Mouse (Mus musculus) erythroblast, embryonic 14.5 days (primary cell): ENCODE data around the gene Dpp6. TPM values are rescaled to one million over a fixed set of nuclear protein-coding genes. Genes with fewer than 3 reads are reported as not detected.

Experiments
- H3K27me3 ChIP-seq: 2 replicates; pipeline ENCODE4 v1.6.1; 2012; ENCODE audit warnings: inconsistent platforms; ENCODE audit not compliant: control insufficient read depth
- H3K36me3 ChIP-seq: 2 replicates; pipeline ENCODE4 v1.6.1; 2012; ENCODE audit warnings: mild to moderate bottlenecking, inconsistent platforms; ENCODE audit not compliant: control insufficient read depth
- H3K4me1 ChIP-seq: 2 replicates; pipeline ENCODE4 v1.6.1; 2012; ENCODE audit warnings: inconsistent platforms; ENCODE audit not compliant: control insufficient read depth
- H3K4me3 ChIP-seq: replicated peaks from 2 replicates; pipeline ENCODE3; 2012; ENCODE audit warnings: moderate library complexity, mild to moderate bottlenecking, inconsistent platforms
- H3K9me3 ChIP-seq: 2 replicates; pipeline ENCODE4 v1.6.1; 2012; ENCODE audit warnings: low read length, inconsistent platforms, mixed read lengths; ENCODE audit not compliant: control insufficient read depth
- GATA1 ChIP-seq: IDR thresholded peaks from 2 replicates; pipeline ENCODE4 v1.6.1; 2012; ENCODE audit warnings: low read length, inconsistent platforms, mixed read lengths
- TAL1 ChIP-seq: IDR thresholded peaks from 3 replicates; pipeline ENCODE4 v1.6.1; 2012; ENCODE audit warnings: low read length, inconsistent platforms, mixed read lengths
- polyA plus RNA-seq: library from polyadenylated mRNA; stranded (reverse); fragments of >175 nt; gene quantifications from 2 replicates; pipeline ENCODE4 v1.2.3, GENCODE M21; 2012

The Dpp6 gene
- polyA plus RNA-seq, 1 experiment = 0.05 TPM

- no peaks in the 10 kb centered on the region for H3K27me3 ChIP-seq
- H3K4me1 ChIP-seq = no peaks in the 10 kb centered on the region
- H3K4me3 ChIP-seq = no peak overlapping the region
- TF ChIP-seq GATA1 = no peak
- TF ChIP-seq TAL1 = no peak
- H3K36me3 ChIP-seq = no peaks in the 10 kb centered on the region
- no peaks in the 10 kb centered on the region for H3K9me3 ChIP-seq
Measured at GRCm38 (mm10) chr5:27134436-27135005, 317.5 kb downstream of the Dpp6 start.

- Histone ChIP-seq H3K27me3 (no peaks in the 10 kb centered on the region), H3K4me3 (no peak overlapping the region), H3K4me1 (no peaks in the 10 kb centered on the region), H3K36me3 (no peaks in the 10 kb centered on the region), H3K9me3 (peaks cover 6% of the 10 kb centered on the region; the same call in 1 of the 2 replicates)
- TF ChIP-seq GATA1 (no peak), TAL1 (no peak)
Measured at GRCm38 (mm10) chr5:27147397-27147945, 330.5 kb downstream of the Dpp6 start.

- Histone ChIP-seq H3K4me3 (no peak overlapping the region), H3K36me3 (no peaks in the 10 kb centered on the region), H3K27me3 (no peaks in the 10 kb centered on the region), H3K9me3 (peaks cover 6% of the 10 kb centered on the region; the same call in 1 of the 2 replicates), H3K4me1 (no peaks in the 10 kb centered on the region)
- TF ChIP-seq GATA1 (no peak), TAL1 (no peak)
Measured at GRCm38 (mm10) chr5:27151017-27151416, 334.0 kb downstream of the Dpp6 start.

GRCm38 (mm10) chr5:27155671-27156070, 338.7 kb downstream of the Dpp6 start:
- H3K4me3 ChIP-seq = no peak overlapping the region
- no peaks in the 10 kb centered on the region for H3K27me3 ChIP-seq

GRCm38 (mm10) chr5:27156366-27156765, 339.4 kb downstream of the Dpp6 start:
- Histone ChIP-seq H3K4me3 (no peak overlapping the region), H3K36me3 (no peaks in the 10 kb centered on the region), H3K27me3 (no peaks in the 10 kb centered on the region), H3K9me3 (no peaks in the 10 kb centered on the region), H3K4me1 (no peaks in the 10 kb centered on the region)
- TF ChIP-seq GATA1 = no peak
- TF ChIP-seq TAL1 = no peak

More at GRCm38 (mm10) chr5:27155671-27156070, 338.7 kb downstream of the Dpp6 start:
- no peaks in the 10 kb centered on the region for H3K9me3 ChIP-seq
- TF ChIP-seq GATA1 = no peak
- TF ChIP-seq TAL1 = no peak
- H3K36me3 ChIP-seq = no peaks in the 10 kb centered on the region
- no peaks in the 10 kb centered on the region for H3K4me1 ChIP-seq

GRCm38 (mm10) chr5:27161122-27161645, 344.2 kb downstream of the Dpp6 start:
- Histone ChIP-seq H3K36me3 (no peaks in the 10 kb centered on the region), H3K9me3 (no peaks in the 10 kb centered on the region), H3K4me3 (no peak overlapping the region), H3K27me3 (no peaks in the 10 kb centered on the region), H3K4me1 (no peaks in the 10 kb centered on the region)
- no peak for TF ChIP-seq GATA1
- TF ChIP-seq TAL1 = no peak

- Histone ChIP-seq H3K36me3 (no peaks in the 10 kb centered on the region), H3K4me1 (no peaks in the 10 kb centered on the region), H3K9me3 (no peaks in the 10 kb centered on the region), H3K27me3 (no peaks in the 10 kb centered on the region), H3K4me3 (no peak overlapping the region)
- TF ChIP-seq TAL1 (no peak), GATA1 (no peak)
Measured at GRCm38 (mm10) chr5:27168550-27168949, 351.5 kb downstream of the Dpp6 start.

GRCm38 (mm10) chr5:27184963-27185362, 368.0 kb downstream of the Dpp6 start:
- TF ChIP-seq GATA1 (no peak), TAL1 (no peak)
- no peaks in the 10 kb centered on the region for H3K36me3 ChIP-seq
- H3K27me3 ChIP-seq = no peaks in the 10 kb centered on the region
- H3K9me3 ChIP-seq = no peaks in the 10 kb centered on the region
- no peak overlapping the region for H3K4me3 ChIP-seq
- H3K4me1 ChIP-seq = no peaks in the 10 kb centered on the region

- no peaks in the 10 kb centered on the region for H3K36me3 ChIP-seq
- H3K9me3 ChIP-seq = no peaks in the 10 kb centered on the region
- TF ChIP-seq TAL1 = no peak
- H3K4me3 ChIP-seq = no peak overlapping the region
- H3K27me3 ChIP-seq = no peaks in the 10 kb centered on the region
- no peaks in the 10 kb centered on the region for H3K4me1 ChIP-seq
Measured at GRCm38 (mm10) chr5:27191242-27191969, 374.4 kb downstream of the Dpp6 start.
